Mouse (Mus musculus): ENCODE measurements around the gene Lysmd4.

Gene Lysmd4

GRCm38 (mm10) chr7:67222220-67222862 is at the start of gene Lysmd4:
TSS of gene Lysmd4 (plus strand) at chr7:67222544.
- in situ Hi-C loops (cut with MboI; ENCODE audit: unreplicated experiment in 2 of 2): loop anchor here (25.0 kb wide), 4 partner anchors 535 to 1535 kb away; partner anchors contain the start of genes Aldh1a3 (in 2 of the 2), Asb7 (in 1 of the 2), Lins1 (in 1 of the 2) and Tm2d3 (in 1 of the 2)

DNA sequence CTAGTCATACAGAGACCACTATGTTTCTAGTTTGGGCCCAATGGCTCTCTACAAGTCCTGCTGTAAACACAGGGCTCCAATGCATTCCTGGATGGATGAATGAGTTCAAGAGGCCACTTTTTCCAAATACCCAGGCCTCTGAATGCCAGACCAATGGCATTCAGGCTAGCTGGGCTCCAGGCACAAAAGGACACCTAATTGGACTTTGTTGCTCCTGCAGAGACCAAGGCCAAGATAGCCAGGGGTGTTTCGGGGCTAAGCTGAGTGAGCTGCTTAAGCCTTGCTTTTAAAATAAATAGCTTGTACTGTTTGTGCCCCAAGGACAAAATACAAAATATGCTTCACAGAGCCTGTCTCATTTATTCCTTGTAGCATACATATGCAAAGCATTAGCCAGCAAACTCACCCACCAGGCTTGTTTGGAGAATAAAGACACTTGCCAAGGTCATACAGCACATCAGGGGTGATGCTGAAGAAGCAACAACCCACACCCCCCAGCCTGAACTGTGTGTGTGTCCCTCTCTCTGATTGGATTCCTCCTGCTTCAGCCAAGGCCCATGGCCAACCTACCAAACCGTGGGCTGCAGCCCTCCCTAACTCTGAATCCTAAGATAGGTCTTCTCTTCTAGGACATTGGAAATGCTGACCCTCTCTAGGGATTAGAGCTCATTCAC is 48.7 kb upstream of the Lysmd4 start:
- in situ Hi-C loops (cut with MboI; ENCODE audit: unreplicated experiment in 2 of 2): no loop called here

DNA sequence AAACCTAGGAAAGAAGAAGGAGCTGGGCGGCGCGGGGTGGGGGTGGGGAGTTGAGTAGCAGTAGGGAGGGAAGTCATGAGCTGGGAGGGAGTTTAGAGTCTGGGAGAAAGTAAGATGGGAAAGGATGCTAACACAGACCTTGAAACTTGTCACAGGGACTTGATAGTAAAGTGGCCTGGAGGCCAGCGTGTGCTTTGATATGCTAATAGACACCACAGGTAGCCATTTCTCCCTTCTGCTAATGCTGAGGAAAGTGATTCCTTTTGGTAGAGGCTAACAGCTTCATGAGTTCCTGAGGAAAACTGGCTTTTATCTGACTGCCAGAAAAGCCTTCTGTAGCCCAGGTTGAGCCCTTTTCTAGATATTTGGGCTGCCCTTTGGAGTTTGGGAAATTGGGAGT is 38.6 kb upstream of the Lysmd4 start:
- in situ Hi-C loops (cut with MboI; ENCODE audit: unreplicated experiment in 2 of 2): no loop called here

DNA sequence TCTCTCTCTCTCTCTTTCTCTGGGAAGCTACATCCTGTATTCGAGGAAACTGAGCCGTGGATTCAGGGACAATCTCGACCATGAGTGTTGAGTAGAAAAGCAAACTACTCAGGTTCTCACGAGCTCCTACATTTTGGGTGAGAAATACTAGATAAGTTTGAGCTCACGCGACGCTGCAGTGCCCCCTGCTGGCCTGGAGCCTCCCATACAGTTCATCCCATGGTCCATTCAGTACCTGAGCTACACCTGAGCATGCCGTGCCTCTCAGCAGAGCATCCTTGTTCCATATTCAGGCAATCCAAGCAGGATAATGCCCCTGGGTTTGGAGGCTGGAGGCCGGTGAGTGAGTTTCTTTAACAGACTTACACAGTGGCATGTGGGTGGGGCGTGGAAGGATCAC is 22.9 kb upstream of the Lysmd4 start:
- in situ Hi-C loops (cut with MboI; ENCODE audit: unreplicated experiment in 2 of 2): no loop called here

DNA sequence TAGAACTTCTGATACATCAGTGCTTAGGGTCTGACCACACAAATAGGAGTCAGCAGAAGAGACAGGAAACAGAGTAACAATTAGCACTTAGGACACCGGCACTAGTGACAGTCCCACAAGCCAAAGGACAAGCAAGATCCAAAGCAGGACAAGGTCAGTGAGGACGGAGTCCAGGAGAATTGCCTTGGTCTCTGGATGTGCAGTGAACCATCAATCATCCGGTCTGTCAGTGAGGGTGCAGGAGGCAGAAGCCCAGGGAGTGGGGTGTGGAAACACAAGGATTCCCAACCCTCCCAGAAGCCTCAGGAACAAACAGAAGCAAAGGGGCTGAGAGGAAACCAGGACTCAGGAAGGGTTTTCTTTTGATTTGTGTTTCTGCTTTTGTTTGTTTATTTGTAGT is 18.7 kb upstream of the Lysmd4 start:
- in situ Hi-C loops (cut with MboI; ENCODE audit: unreplicated experiment in 2 of 2): loop anchor here (25.0 kb wide), 4 partner anchors 516 to 1516 kb away; partner anchors contain the start of genes Aldh1a3 (in 2 of the 2), Asb7 (in 1 of the 2), Lins1 (in 1 of the 2) and Tm2d3 (in 1 of the 2)

DNA sequence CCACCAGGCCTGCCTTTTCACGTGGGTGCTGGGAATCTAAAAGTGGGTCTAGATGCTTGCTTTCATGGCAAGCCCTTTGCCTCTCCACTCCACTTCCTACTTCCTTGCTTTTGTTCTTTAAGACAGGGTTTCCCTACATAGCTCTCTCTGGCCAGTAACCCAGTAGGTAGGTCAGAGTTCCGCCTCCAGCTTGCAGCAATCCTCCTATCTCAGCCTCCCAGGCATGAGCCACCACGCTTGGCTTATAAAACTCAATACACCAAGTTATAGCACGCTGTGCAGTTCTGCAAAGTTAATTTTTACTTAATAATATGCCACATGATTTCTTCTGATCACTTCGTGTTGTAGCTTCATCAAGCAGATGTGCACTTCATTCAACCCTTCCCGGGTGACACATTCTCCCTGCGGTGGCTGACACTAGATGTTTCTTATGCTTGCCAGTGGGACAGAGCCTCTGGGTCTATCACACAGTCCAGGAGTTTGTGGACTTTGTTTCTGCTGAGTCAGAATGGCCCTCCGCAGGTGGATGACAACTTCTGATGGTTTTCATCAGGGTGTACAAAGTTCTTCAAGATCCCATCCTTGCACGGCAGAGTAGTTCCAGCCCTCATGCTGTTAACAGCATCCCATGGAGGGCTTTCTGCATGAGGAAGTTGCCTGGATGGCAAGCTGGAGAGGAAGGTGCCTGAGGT is 16.5 kb upstream of the Lysmd4 start:
- in situ Hi-C loops (cut with MboI; ENCODE audit: unreplicated experiment in 2 of 2): loop anchor here (25.0 kb wide), 4 partner anchors 519 to 1519 kb away; partner anchors contain the start of genes Aldh1a3 (in 2 of the 2), Asb7 (in 1 of the 2), Lins1 (in 1 of the 2) and Tm2d3 (in 1 of the 2)

- in situ Hi-C loops (cut with MboI; ENCODE audit: unreplicated experiment in 2 of 2): loop anchor here (25.0 kb wide), 4 partner anchors 519 to 1519 kb away; partner anchors contain the start of genes Aldh1a3 (in 2 of the 2), Asb7 (in 1 of the 2), Lins1 (in 1 of the 2) and Tm2d3 (in 1 of the 2)
Observed at GRCm38 (mm10) chr7:67206496-67206895, 15.8 kb upstream of the Lysmd4 start.

GRCm38 (mm10) chr7:67207701-67208100 is 14.6 kb upstream of the Lysmd4 start:
- in situ Hi-C loops (cut with MboI; ENCODE audit: unreplicated experiment in 2 of 2): loop anchor here (25.0 kb wide), 4 partner anchors 520 to 1520 kb away; partner anchors contain the start of genes Aldh1a3 (in 2 of the 2), Asb7 (in 1 of the 2), Lins1 (in 1 of the 2) and Tm2d3 (in 1 of the 2)

DNA sequence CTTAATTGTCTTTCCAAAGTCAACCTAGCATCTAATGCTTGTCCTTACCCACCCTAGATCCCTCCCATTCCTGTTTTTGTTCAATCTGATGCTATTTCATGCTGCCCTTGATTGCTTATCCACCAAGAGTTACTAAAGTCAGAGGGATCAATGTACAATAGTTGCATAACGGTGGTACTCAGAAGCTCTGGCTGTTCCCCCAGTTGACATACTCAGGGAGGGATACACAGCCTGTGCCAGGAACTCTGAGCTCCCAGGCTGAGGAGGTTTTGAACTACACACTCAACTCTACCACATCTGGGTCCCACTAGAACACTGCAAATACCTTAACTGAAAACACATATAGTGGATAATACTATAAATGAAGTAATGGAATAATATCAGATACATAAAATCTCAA is 14.0 kb upstream of the Lysmd4 start:
- in situ Hi-C loops (cut with MboI; ENCODE audit: unreplicated experiment in 2 of 2): loop anchor here (25.0 kb wide), 4 partner anchors 521 to 1521 kb away; partner anchors contain the start of genes Aldh1a3 (in 2 of the 2), Asb7 (in 1 of the 2), Lins1 (in 1 of the 2) and Tm2d3 (in 1 of the 2)

DNA sequence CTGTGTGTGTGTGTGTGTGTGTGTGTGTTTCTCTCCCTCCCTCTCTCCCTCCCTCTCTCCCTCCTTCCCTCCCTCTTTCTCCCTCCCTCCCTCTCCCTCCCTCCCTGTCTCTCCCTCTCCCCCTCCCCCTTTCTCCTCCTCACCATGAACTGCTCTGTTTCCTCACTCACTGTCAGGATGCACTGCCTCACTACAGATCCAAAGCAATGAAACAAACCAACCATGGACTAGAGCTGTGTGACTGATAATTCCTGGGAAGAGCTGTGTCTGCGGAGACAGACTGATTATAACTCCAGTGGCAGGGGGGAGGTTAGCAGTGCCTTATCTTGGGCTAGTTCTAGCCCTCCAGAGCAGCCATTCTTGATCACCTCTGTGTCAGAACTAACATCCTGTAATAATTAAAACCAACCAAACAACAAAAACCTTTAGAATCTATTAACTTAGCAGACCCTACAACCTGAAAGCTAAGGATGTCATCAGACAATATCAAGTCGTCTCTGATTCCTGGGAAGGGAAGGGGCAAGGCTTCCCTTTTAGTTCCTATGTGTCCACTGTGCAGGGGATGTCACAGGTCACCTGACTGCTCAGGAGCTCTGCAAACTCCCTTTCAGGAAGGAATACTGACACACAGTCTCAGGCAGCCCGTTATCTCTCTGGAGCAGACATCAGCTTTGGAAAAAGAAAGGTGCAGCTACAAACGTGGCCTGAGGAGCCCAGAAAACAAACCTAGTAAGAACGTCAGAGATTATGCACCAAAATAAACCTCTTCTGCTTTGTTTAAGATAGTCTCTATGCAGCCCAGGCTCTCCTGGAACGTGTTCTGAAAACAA is 12.1 kb upstream of the Lysmd4 start:
- in situ Hi-C loops (cut with MboI; ENCODE audit: unreplicated experiment in 2 of 2): loop anchor here (10.0 to 25.0 kb wide), 5 partner anchors 515 to 1523 kb away; partner anchors contain the start of genes Aldh1a3 (in 2 of the 2), Asb7 (in 1 of the 2), Lins1 (in 1 of the 2) and Tm2d3 (in 1 of the 2)

DNA sequence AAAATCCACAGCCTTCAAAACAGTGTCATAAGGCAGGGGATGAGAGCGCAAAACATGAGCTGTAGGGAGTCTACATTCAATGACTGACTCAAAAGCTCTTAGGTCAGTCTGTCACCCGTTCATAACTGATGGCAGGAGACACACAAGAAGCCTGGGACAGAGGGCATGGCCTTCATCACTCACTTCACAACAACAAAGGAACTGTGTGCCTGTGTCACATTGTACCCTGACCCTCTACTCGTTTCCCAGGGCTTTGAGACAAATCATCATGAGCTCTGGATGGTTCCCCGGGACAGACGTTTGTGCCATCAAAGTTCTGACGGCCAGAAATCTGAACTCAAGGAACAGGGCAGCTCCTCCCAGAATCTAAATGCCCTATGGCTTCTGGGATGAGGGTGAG is 11.0 kb upstream of the Lysmd4 start:
- in situ Hi-C loops (cut with MboI; ENCODE audit: unreplicated experiment in 2 of 2): loop anchor here (10.0 to 25.0 kb wide), 5 partner anchors 517 to 1524 kb away; partner anchors contain the start of genes Aldh1a3 (in 2 of the 2), Asb7 (in 1 of the 2), Lins1 (in 1 of the 2) and Tm2d3 (in 1 of the 2)

GRCm38 (mm10) chr7:67211971-67212370 is 10.4 kb upstream of the Lysmd4 start:
- in situ Hi-C loops (cut with MboI; ENCODE audit: unreplicated experiment in 2 of 2): loop anchor here (10.0 to 25.0 kb wide), 5 partner anchors 517 to 1525 kb away; partner anchors contain the start of genes Aldh1a3 (in 2 of the 2), Asb7 (in 1 of the 2), Lins1 (in 1 of the 2) and Tm2d3 (in 1 of the 2)

DNA sequence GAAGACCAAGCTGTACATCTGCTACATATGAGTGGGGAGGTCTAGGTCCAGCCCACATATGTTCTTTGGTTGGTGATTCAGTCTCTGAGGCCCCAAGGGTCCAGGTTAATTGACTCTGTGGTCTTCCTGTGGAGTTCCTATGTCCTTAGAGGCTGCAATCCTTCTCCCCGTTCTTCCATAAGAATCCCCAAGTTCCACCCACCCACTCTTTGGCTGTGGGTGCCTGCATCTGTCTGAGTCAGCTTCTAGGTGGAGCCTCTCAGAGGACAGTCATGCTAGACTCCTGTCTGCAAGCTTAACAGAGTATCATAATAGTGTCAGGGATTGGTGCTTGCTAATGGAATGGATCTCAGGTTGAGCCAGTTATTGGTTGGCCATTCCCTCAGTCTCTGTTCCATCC is 8.8 kb upstream of the Lysmd4 start:
- in situ Hi-C loops (cut with MboI; ENCODE audit: unreplicated experiment in 2 of 2): loop anchor here (10.0 to 25.0 kb wide), 5 partner anchors 519 to 1526 kb away; partner anchors contain the start of genes Aldh1a3 (in 2 of the 2), Asb7 (in 1 of the 2), Lins1 (in 1 of the 2) and Tm2d3 (in 1 of the 2)

- in situ Hi-C loops (cut with MboI; ENCODE audit: unreplicated experiment in 2 of 2): loop anchor here (5.0 to 25.0 kb wide), 6 partner anchors 416 to 1529 kb away; partner anchors contain the start of genes Aldh1a3 (in 2 of the 2), Asb7 (in 1 of the 2), Lins1 (in 1 of the 2) and Tm2d3 (in 1 of the 2)
Observed at GRCm38 (mm10) chr7:67216351-67216750, 6.0 kb upstream of the Lysmd4 start.

DNA sequence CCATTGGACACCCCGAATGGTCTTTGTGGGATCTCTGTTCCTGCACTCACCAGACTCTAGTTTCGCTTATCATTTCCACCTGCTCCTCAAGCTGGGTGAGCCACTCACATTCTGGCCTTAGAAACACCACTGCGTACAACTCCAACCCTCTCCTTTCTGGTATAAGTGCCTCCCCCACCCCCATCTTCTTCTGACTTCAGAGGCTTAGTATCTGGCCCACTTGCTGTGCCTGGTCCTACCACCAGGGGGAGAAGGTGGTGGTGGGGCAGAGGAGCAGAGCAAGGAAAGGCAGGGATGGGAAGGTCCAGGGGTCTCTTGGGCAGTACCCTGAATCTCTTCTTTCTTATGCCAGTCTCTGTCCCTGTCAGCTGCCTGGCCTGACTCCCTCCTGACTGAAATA is 5.3 kb upstream of the Lysmd4 start:
- in situ Hi-C loops (cut with MboI; ENCODE audit: unreplicated experiment in 2 of 2): loop anchor here (5.0 to 25.0 kb wide), 6 partner anchors 415 to 1530 kb away; partner anchors contain the start of genes Aldh1a3 (in 2 of the 2), Asb7 (in 1 of the 2), Lins1 (in 1 of the 2) and Tm2d3 (in 1 of the 2)

DNA sequence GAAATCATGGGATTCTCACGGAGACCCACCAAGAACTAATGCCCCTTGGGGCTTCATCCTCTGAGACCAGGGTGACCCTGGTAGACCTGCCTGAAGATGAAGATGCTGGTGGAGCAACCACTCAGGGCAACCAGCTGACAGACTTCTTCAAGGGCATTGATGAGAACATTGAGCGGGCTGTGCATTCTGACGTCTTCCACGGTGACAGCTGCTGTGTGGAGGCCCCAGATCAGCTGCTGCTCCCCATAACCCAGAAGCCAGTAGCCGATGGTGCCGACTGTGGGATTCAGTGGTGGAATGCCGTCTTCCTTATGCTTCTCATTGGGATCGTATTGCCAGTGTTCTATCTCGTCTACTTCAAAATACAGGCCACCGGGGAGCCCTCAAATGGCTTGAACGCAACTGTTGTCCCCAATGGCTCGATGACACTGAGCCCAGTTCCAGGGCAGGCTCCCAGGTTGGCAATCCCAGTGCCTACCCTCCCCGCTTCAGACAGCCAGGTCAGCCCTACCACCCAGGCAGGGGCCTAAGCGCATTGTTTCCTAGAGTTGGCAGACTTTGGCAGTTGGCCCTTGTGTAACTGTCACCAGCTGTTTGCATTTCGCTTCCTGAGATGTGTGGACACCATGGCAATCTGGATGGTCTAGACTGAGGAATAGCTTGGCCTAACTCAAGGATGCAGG is 3.7 kb downstream of the Lysmd4 start:
- in situ Hi-C loops (cut with MboI; ENCODE audit: unreplicated experiment in 2 of 2): loop anchor here (25.0 kb wide), 2 partner anchors 914 to 1139 kb away; partner anchors contain the start of gene Selenos (in 2 of the 2)

DNA sequence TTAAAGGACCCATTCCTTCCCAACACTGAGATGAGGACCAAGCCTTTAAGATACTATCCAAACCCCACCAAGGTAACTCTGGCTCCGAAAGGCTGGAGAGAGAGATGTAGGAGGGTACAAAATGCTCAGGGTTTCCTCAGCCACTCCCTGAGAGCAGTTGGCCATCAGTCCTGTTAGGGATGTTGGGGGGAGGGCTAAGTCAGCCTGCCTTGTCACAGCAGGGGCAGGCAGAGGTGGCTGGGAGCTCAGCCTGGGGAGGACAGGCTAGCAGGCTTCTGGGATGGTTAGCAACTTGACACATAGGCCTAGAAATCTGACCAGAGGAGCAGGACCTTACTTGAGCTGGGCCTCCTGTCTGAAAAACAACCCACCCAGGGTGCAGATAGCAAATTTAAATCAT is 5.2 kb downstream of the Lysmd4 start:
- in situ Hi-C loops (cut with MboI; ENCODE audit: unreplicated experiment in 2 of 2): loop anchor here (25.0 kb wide), 2 partner anchors 915 to 1140 kb away; partner anchors contain the start of gene Selenos (in 2 of the 2)

- in situ Hi-C loops (cut with MboI; ENCODE audit: unreplicated experiment in 2 of 2): loop anchor here (25.0 kb wide), 2 partner anchors 916 to 1141 kb away; partner anchors contain the start of gene Selenos (in 2 of the 2)
Observed at GRCm38 (mm10) chr7:67228390-67228789, 6.0 kb downstream of the Lysmd4 start.
